Mouse (Mus musculus) gastrocnemius, postnatal 25 days (tissue): ENCODE measurements at regions not wholly inside any gene's neighbourhood (a gene's known extent, or its start where the extent isn't known, plus 50 kb on each side); places are given as distances from the start of the nearest gene placed in this dataset.

Source experiments
- DNase-seq: peaks from one replicate; pipeline ENCODE4 v3.0.0; 2022

DNA sequence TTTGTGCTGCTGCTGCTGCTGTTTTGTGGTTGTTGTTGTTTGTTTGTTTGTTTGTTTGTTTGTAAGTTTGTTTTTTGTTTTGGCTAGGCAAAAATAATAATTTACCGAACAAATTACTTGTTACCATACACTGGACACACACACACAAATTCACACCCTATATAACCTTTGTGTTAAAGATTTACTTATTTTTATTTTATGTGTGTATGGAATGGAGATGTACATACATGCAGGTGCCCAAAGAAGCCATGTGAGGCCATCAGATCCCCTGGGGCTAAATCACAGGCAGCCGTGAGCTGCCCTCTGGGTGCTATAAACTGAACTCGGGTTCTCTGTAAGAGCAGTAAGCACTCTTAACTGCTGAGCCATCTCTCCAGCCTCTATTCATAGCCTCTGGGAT lies 56.0 kb downstream of the Pttg1 start:
- DNase-seq = no peak

DNA sequence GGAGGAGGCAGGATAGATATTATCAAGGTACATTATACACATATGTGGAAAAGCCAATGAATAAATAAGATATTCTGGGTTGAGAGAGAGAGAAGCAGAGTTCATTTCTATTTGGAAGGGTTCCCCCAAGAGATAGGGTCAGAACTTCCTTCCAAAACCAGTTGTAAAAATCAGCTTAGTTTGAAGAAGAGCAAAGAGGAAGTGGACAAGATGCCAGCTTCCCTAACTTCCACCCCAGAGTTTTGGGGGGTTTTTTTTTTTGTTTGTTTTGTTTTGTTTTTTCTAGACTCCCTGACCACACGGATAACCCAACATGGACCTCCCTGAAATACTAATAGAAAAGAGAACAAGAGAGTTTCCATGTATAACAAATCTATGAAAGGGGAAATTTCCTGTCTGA lies 57.7 kb downstream of the Pttg1 start:
- no peak for DNase-seq

DNA sequence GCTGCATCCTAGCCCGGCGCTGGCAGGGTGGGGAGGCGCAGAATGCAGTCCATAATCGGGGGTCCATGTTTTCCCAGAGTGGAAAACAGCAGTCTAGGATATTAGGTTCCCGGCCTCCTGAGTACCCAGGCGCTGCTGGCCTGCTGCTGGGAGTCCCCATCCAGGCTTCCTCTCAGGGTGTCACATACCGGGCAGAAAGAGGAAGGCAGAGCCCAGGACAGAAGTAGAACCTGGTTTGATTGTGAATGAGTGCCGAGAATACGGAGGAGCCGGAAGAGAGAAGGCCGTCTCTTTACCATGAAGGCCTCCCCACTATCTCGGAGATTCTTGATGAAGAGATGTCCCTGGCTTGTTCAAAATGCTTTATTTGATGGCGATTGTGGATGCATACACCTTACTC lies 64.2 kb downstream of the Pttg1 start:
- no peak for DNase-seq

DNA sequence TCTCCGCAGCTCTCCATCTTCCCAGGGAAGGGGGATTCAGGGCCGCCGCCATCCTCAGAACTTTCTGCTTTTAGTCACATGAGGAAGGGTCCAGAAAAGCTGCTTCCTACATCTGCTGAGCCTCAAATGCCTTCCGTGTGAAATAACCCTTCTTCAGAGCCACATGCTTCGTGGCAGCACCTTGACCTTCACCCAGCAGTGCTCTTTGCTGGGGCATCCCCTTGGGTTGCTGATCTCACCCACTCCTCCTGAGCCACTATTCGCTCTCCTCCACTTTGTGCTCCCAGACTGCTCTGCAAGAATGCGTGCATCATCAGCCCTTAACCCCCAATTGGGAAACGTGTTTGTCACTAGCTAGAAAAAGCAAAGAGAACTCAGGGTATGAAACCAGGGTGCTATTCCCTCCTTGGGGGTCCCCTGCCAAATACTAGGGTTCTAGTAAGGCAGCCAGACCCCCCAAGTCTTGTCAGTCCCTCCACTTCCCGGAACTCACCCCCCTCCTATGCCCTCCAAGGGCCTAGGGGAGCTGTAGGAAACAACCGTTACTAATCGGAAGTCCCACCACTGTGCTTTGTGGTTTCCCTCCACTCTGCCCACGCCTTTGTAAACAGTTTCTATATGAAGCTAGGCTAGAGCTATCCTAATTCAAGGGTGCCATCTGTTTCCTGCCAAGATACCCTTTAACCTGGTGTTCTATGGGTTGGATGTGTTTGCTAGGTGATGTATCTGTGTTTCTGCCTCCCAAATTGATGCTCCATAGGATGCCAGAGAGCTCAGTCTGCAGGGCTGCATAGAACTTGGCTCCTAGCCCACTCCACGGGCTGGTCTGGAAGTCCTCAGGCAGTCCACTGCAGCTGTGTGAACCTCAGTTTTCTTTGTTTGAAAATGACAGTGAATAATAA lies 67.4 kb downstream of the Pttg1 start:
- DNase-seq = no peak

DNA sequence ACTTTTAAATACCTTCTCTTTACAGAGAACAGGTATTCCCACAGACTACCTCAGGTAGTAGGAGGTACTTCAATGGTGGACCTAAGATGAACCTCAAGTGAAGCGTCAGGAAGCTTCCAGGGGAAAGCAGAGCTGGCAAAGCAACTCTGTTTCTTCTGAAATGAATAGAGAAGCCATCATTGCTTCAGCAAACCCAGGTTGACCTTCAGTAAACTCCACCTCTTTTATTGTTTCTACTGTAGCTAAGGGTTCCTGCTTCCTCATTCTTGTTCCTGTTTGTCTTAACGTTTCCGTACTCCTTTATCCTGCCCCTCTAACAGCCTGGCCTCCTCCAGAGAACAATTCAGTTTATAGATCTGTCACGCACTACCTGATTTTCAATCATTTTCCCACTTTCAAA lies 72.4 kb downstream of the Pttg1 start:
- DNase-seq = no peak

DNA sequence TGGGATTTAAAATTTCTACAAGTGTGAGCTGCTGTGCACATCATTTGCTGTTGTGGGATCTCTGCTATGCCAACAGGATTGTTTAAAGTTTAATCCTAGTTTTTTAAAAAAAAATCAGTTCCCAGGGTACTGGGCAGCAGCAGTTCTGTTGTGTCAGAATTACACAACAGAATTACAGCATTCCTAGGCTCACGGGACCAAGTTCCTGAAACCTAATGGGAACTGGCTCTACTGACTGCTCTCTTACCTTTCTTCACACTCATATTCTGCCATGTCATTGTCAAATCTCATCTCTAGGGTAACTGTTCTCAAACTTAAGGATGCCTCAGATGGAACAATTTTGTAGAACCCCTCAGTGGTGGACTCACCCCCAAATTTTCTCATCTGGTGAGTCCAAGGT lies 73.0 kb downstream of the Pttg1 start:
- DNase-seq = no peak

DNA sequence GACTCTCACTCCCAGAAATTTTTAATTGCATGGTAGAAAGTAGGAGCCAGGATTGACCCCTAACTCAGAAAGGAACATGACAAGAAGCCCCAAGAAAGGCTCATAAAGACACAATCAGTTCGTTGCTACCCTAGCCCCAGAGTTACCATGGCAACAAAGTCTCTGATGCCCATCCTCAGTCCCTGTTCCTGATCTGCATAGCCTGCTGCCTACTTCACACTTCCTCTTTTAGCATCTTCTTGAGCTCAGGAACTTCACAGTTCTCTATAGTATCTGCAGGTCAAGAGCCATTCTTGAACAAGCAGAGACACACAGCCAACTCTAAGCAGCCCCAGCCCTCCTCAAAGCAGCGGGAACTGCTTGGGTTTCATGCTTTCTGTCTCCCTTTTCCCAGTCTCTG lies 74.2 kb downstream of the Pttg1 start:
- DNase-seq = no peak

DNA sequence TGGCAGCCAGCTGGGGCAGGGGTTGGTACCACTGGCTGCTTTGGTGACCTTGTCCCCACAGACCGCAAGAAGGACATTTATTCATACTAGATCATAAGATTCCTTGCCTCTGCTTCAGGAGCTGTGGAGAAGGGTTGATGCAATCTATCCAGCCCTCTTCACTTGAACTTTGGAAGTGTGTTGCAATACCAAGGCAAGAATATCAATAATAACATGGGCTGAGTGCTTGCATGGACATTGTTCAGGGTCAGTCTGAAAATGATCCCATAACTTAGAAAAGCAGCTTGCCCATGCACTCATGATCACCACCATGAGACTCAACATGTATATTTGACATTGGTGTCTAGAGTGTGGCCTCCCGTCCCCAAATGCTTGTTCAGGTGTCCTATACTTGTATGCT lies 74.7 kb downstream of the Pttg1 start:
- no peak for DNase-seq

DNA sequence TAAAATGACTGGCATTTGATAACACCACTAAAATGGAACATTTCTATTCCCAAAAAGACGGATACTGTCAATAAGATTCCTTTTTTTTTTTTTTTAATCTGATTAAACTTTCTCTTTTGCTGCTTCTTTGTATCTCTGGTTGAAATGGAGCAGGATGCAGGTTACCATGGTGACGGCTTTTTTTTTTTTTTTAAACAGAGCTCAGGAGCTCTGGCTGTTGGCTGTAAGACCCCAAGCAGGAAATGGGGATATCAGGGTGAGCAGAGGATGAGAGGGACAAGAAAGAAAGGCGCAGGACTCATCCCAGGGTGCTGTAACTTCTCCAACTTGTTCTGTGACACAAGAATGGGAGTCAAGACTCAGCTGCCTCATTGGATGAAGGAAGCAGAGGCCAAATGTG lies 75.8 kb downstream of the Pttg1 start:
- DNase-seq = no peak

DNA sequence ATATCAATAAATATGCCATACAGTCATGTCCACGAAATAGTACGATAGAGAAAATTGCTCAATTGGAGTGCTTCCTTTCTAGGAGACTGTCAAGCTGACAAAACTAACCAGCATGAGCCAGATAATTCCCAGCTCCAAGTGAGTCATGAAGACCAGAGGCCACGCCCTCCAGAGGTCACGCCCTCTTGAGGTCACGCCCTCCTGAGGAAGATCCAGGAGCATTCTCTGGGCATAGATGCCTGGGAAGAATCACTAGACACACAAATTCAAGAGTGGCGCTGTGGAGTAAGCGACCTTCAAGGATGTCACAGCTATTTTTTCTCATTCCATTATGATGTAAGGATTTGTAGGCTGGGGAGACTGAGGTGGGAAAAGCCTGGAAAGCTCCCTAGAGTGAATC lies 76.5 kb downstream of the Pttg1 start:
- no peak for DNase-seq

DNA sequence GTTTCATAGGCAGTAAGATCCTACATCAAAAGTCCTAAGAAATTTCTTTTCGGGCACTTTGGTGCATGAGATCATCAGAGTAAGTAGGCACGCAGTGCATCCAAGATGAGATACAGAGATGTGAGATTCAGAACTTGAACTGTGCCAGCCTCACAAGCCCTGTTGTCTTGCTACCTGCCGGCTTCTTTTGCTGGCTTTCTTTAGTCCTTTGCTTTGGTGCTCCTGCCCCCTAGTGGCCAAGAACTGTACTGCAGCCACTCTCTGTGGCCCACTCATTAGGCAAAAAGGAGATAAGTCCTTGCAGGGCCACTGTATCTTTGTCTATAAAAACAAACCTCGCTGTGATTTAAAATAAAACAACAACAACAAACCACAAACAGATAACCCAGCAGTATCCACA lies 77.5 kb downstream of the Pttg1 start:
- DNase-seq = peak; percentile 19

DNA sequence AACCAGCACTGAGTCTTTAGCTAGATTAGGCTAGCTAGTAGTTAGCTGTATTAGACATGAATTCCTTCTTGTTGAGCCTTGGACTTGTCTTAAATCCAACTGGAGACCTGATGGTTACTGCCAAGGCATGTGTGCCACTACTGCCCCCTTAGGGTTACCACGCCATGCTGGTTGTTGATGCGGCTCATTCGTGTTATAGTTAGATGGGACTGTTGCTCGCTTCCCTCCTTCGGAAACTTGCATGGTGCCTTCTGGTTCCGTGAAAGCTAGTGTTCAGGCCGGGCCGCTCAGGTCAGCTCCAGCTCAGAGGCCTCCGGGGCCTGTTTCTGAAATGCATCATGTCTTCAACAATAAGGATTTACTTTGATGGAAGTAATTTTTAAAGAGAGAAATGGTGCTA lies 79.6 kb downstream of the Pttg1 start:
- DNase-seq = no peak

DNA sequence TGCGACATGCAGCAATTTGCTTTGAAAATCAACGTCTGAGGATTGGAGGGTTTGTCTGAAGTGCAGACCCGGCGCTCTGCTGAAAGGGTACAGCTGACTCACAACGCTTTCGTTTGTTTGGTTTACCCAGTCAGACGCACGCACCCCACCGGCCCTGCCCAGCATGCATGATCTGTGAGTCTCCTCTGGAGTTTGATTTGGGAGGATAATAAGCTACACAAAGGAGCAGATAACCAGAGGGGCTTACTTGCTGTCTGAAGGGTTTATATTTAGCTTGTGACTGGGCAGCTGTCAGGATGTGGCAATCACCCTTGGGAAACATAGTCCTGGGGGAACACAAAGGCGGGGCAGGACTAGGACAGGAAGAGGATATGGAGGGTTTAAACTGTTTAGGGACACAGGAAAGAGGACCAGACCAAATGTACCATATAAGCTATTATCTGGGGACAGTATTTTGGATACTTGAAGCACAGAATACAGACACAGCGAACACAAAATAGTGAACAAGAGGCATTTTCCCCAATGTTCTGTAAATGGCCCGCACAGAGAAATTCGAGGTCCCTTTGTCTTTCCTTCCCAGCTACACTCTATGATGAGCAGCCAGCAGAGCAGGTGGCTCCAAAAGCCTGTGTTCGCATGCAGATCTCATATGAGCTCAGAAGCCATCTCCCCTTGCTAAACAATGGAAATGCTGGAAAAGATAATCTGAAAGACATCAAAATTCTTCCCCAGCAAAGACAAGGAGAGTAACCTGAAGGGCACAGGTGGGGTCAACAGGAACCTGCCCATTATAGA lies 81.1 kb downstream of the Pttg1 start:
- DNase-seq = no peak

DNA sequence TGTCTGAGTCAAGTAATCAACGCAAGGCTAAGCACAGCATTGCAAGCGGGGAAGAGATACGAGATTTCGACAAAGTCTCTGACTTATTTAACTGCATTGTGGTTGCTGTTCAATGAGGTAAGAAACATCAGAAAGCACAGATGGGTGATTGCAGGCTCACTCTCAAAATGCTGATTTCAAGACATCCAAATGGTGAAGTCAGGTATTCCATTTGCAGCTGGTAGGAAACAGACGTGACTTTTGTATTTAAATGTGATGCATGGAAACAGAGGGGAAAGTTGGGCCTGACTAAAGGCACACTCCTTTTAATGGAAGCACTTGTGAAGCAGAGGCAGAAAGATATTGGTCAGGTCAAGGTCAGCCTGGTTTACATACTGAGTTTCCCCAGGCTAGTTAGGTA lies 82.5 kb downstream of the Pttg1 start:
- no peak for DNase-seq

DNA sequence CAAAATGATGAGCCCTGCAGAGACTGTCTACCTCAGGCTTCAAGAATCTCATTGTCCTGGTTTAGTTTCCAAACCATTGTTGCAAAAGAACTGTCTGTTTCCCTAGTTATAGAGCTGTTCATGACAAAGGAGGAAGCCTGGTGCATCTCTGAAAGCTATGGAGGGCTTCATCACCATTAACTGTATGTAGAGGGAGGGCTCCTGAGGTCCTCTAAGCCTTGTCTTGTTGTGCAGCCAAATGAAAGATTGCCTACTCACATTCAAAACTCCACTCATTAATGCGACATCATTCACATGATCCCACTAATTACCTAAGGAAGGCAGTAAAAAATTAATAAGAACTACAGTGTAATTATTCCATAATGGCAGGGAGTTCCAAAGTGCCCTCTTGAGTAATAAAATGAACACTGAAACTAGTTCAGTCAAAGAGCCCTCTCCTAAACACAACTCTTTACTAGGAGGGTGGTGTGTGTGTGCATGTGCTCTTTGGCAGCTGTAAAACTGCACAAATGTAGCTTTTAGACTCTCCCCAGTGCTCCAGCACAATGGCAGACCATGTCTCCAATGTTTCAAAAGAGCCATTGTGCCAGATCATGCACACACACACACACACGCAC lies 87.6 kb downstream of the Pttg1 start:
- DNase-seq = no peak

DNA sequence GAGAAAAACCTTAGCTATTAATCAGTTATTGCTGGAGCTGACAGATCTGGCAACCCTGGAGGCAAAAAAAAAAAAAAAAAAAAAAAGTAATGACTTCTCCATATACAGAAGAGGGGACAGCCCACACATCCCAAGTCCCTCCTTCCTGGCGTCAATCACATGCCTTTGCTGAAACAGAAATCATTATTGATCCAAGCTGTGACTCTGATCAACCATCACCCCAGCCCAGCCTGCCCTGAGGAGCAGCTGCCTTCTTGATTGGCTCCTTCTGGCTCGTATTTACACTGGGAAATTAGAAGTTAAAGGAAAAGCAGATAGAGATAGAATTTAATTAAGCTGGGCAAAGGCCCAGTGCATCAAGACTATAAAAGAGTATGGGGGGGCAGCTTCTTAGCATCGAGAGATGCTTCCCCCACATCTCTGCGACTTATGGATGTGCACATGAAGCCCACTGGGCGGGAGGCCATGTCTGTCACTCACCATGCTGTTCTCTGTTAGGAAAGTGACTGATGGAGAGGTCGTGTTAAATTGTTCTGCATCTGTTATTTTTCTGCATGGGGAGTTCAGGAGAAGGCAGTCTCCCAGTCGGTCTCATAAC lies 90.3 kb downstream of the Pttg1 start:
- no peak for DNase-seq

DNA sequence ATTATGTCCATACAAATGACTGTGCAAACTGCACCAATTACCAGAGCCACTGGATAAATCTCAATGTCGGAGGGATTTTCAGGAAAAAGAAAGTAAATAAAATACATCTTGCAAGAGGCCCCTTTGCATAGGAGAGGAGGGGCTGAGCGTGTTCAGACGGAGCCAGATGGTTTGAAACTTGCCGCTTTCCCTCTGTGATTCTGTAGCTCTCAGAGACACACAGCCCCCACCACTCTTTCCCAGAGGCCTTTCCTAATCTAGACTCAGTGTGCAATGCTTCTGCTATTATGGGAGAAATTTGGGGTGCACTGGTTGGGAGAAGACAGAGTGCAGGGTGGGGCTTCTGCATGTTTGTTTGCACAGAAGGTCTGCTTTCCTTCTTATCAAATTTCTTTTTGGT lies 92.5 kb downstream of the Pttg1 start:
- DNase-seq = no peak

DNA sequence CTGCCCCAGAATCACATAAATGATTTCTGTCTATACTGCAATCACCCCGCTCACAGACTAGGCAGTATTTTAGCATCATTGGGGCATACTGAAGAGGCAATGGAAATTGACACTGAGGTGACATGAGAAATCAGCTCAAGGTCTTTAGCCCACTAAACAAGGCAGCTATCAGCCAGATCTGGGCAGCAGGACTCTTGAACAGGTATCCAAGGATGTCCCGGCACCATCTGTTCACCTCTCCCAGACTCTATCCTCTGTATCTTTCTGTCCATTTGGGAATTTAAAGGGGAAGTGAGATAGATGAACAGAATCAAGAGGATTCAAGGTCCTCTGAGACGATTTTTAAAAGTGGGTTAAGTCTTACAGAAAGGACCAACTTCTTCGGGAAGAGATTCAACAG lies 112.1 kb downstream of the Pttg1 start:
- no peak for DNase-seq
